Mouse (Mus musculus) liver, embryonic 14.5 days (tissue): ENCODE data around the gene Adh6b.

Source experiments
- CTCF ChIP-seq: IDR thresholded peaks from 2 replicates; pipeline ENCODE4 v1.5.1; 2016; ENCODE audit warnings: antibody characterized with exemption, low read depth, control low read depth
- EP300 ChIP-seq: IDR thresholded peaks from 2 replicates; pipeline ENCODE4 v1.6.1; 2016; ENCODE audit warnings: antibody characterized with exemption, low read depth

DNA sequence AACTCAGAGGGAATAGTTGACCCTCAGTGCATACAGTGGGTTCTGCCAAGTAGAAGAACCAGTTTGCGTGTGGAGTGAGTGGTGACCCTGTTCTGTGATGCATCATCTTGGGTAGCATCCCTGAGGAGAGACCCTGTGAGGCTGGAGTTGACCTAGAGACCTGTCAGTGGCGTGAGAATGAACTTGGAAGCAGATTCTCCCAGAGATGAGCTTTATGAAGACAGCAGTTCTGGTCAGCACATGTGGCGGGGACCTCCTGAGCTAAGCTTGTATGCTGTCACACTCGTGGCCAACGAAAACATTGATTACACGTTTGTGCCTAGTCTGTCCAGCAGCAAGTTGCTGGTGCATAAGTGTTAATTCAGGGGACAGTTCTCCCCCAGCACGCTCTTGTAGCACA lies 64.3 kb downstream of the Adh6b start:
- TF ChIP-seq CTCF, result no peak
- no peak for TF ChIP-seq EP300
